In the genomic region with DNA sequence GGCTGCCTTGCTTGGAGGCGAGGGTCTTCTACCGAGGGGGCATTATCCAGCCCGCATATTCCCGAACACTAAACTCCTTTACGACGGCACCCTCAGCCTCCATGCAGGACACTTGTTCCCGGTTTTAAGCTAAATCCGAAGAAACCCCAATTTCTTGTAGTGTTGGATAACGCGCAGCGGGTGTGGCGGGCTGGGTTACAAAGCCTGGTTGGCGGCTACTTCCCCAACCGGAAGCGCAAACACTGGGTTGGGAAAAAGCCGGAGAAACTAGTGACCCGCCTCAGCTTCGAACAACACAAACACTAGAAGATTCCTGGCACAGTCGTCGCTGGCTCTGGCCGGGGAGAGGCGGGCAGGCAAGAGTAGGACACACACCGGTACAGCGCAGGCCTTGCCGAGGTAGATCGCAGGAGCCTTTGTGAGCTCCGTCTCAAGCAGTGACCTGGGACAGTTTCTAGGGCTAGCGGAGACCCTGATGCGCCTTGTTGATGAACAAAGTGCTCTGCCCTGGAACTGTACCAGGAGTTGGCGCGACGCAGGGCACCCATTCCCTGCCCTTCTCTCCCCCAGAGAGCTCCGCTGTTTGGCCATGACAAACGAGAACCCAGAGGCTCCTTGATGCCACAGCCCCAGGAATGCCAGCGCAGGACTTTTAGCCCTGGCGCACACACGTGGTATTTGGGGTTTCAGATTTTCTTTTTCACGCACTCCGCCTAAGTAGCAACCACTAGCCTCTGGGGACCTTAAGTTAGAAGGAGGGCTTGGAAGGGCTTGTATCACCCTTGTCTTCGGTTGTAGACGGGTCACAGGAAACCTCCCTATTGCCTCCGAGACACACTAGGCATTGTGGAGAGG, we compare ENCODE assay signal across 11 mouse cellular contexts. TPM values are rescaled to one million over a fixed set of nuclear protein-coding genes. Genes with fewer than 3 reads are reported as not detected.
DNase-seq lines count a peak whose midpoint lies in the region; ATAC-seq and TF ChIP-seq lines count a peak whose summit lies in the region.
"Had no signal": no experiment of that assay in that cellular context is flagged by ENCODE, and none has a peak within 500 bp of the region (broad histone marks: within the 10 kb centered on the region; RNA-seq: fewer than 3 reads in every experiment).

No protein-coding gene starts in this region.

- peaks cover 29% of the 10 kb centered on the region for H3K27me3 ChIP-seq in heart, adult 2 months (ENCODE audit: control insufficient read depth, insufficient read depth, low read length)
- peaks cover 79% of the 10 kb centered on the region for H3K27me3 ChIP-seq in hindbrain, postnatal 0 days (ENCODE audit: insufficient read depth, low read length)
- peaks cover 91% of the 10 kb centered on the region for H3K27me3 ChIP-seq in midbrain, embryonic 13.5 days

- 5% methylated on average over 42 of the region's 42 CpGs for WGBS in heart, adult 2 months
- WGBS in hindbrain, postnatal 0 days = under 1% methylated on average over 42 of the region's 42 CpGs
- WGBS in midbrain, embryonic 13.5 days = under 1% methylated on average over 42 of the region's 42 CpGs

- TF ChIP-seq CTCF in heart, adult 2 months (IDR thresholded peaks at IDR 0.05) = no peak
- TF ChIP-seq CTCF in hindbrain, postnatal 0 days (IDR thresholded peaks at IDR 0.05; ENCODE audit: low read depth) = no peak

- no peaks in the 10 kb centered on the region for H3K79me2 ChIP-seq in heart, adult 2 months (replicated peaks; ENCODE audit: control insufficient read depth, insufficient read depth, low read length)

- no peak overlapping the region for H3K4me3 ChIP-seq in heart, adult 2 months
- H3K4me3 ChIP-seq in hindbrain, postnatal 0 days (ENCODE audit: low read length) = no peak overlapping the region
- peak overlapping the region; percentile 30 for H3K4me3 ChIP-seq in midbrain, embryonic 13.5 days (replicated peaks)
- H3K4me3 ChIP-seq: liver, embryonic 15.5 days had no signal

- H3K9ac ChIP-seq in heart, adult 2 months (ENCODE audit: low read depth, low read length) = no peak overlapping the region
- H3K9ac ChIP-seq in hindbrain, postnatal 0 days (replicated peaks; ENCODE audit: low read length) = no peak overlapping the region
- H3K9ac ChIP-seq in midbrain, embryonic 13.5 days (replicated peaks) = peak overlapping the region; percentile 14; the same call in 1 of the 2 replicates
- H3K9ac ChIP-seq: liver, embryonic 15.5 days had no signal

- H3K27ac ChIP-seq in heart, adult 2 months = no peak overlapping the region
- no peak overlapping the region for H3K27ac ChIP-seq in hindbrain, postnatal 0 days
- peak overlapping the region; percentile 60 for H3K27ac ChIP-seq in midbrain, embryonic 13.5 days
- H3K27ac ChIP-seq: liver, embryonic 15.5 days had no signal

- peak; percentile 8 for DNase-seq in heart, postnatal 4 days
- DNase-seq in heart, adult 2 months = no peak
- DNase-seq in embryo, embryonic 10.5 days (ENCODE audit: low spot score) = peak; percentile 66
- no peak for DNase-seq in hindbrain, postnatal 0 days (ENCODE audit: low spot score)
- DNase-seq in thymus, adult 18-20 months = no peak
- no peak for DNase-seq in frontal cortex, postnatal 10 days (ENCODE audit: low spot score in 2 of 2)
- no peak for DNase-seq in right cerebral cortex, postnatal 14 days
- DNase-seq: right cerebral cortex, adult 18-20 months had no signal

- 0 out of 2 replicates have a peak, but pooled peaks have one; percentile 11 for ATAC-seq in hindbrain, postnatal 0 days
- peak; percentile 6; the same call in 1 of the 2 replicates for ATAC-seq in midbrain, embryonic 13.5 days

- H3K9me3 ChIP-seq in hindbrain, postnatal 0 days (ENCODE audit: low read length) = no peaks in the 10 kb centered on the region
- H3K9me3 ChIP-seq in midbrain, embryonic 13.5 days = no peaks in the 10 kb centered on the region
- H3K9me3 ChIP-seq: liver, embryonic 15.5 days had no signal

- intact Hi-C loops in heart, adult 2 months (cut with DNase I) = no loop called here

- no peaks in the 10 kb centered on the region for H3K36me3 ChIP-seq in heart, adult 2 months (ENCODE audit: control insufficient read depth, insufficient read depth, low read length)
- H3K36me3 ChIP-seq in hindbrain, postnatal 0 days (ENCODE audit: insufficient read depth, low read length) = no peaks in the 10 kb centered on the region
- no peaks in the 10 kb centered on the region for H3K36me3 ChIP-seq in midbrain, embryonic 13.5 days
- H3K36me3 ChIP-seq: liver, embryonic 15.5 days had no signal

- no peak for TF ChIP-seq EP300 in heart, adult 2 months (IDR thresholded peaks at IDR 0.05; ENCODE audit: insufficient read depth, low read depth, low read length)

- TF ChIP-seq POLR2A in heart, adult 2 months (IDR thresholded peaks at IDR 0.05; ENCODE audit: insufficient read depth, low read depth, low read length) = no peak

- no peaks in the 10 kb centered on the region for H3K4me1 ChIP-seq in heart, adult 2 months (ENCODE audit: control insufficient read depth, insufficient read depth, low read length)
- H3K4me1 ChIP-seq in hindbrain, postnatal 0 days (ENCODE audit: insufficient read depth, low read length) = no peaks in the 10 kb centered on the region
- peaks cover 29% of the 10 kb centered on the region for H3K4me1 ChIP-seq in midbrain, embryonic 13.5 days (replicated peaks)
- H3K4me1 ChIP-seq: liver, embryonic 15.5 days had no signal

- H3K4me2 ChIP-seq in hindbrain, postnatal 0 days (ENCODE audit: low read depth, low read length) = no peak overlapping the region
- peak overlapping the region; percentile 34 for H3K4me2 ChIP-seq in midbrain, embryonic 13.5 days (replicated peaks)
- H3K4me2 ChIP-seq: liver, embryonic 15.5 days had no signal

RNA-seq across cellular contexts. Expression of a gene that starts 6.4 kb away (rescaled TPM):
- total RNA-seq in heart, postnatal 4 days (2021) = not detected
- total RNA-seq in heart, adult 2 months (2021) = not detected
- polyA plus RNA-seq in heart, adult 2 months (2012; rRNA removed) = not detected in 2 replicates
- total RNA-seq in hindbrain, postnatal 0 days (2014; rRNA removed) = 0.14 and 0.52 TPM in 2 replicates
- 0.03 and 0.09 TPM in 2 replicates for polyA plus RNA-seq in hindbrain, postnatal 0 days (2015; fragmentation: Nextera tagmentation; extraction: Ambion mirVana)
- polyA plus RNA-seq in midbrain, embryonic 13.5 days (2015; fragmentation: Nextera tagmentation; extraction: Ambion mirVana) = 3.6 and 6.0 TPM in 2 replicates
- total RNA-seq: heart, adult 18-20 months had no signal
- polyA plus RNA-seq: liver, embryonic 15.5 days had no signal

Comparison
In these comparisons a context has a peak if more than half of its experiments do, and no peak if none do; other contexts are left out.
1. DNase-seq: peak in heart, postnatal 4 days (single experiment) and embryo, embryonic 10.5 days (single experiment); none in heart, adult 2 months (0 of 2), hindbrain, postnatal 0 days (single experiment), thymus, adult 18-20 months (0 of 2), frontal cortex, postnatal 10 days (0 of 2) and right cerebral cortex, postnatal 14 days (single experiment).